Mouse (Mus musculus) stomach, postnatal 0 days (tissue): ENCODE data around the gene Mcoln1.

Source experiments
- CTCF ChIP-seq: IDR thresholded peaks from 2 replicates; pipeline ENCODE4 v1.5.1; 2016; ENCODE audit warnings: antibody characterized with exemption, low read depth, mild to moderate bottlenecking, moderate library complexity
- EP300 ChIP-seq: optimal IDR thresholded peaks from 2 replicates; pipeline ENCODE3; 2016; ENCODE audit warnings: antibody characterized with exemption

DNA sequence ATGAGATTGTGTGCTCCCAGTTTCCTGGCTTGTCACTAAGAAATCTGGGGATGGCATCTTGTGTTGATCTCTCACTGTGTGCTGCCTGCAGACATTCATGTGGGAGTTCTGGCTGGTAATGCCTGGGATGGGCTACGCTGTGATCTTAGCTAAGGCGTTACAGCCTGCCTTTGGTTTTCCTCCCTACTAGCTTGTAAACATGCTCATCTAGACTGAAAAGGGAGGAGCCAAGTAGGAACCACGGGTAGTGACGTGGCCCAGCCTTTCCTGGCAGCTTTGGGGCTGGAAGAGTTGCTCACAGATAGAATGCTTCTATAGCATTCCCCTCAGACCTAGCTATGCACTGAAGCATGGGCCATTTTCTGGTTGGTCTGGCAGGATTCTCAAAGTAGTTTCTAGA is 2.0 kb downstream of the Mcoln1 start:
- no peak for TF ChIP-seq CTCF
- no peak for TF ChIP-seq EP300
